Mouse (Mus musculus) T-helper 17 cell (primary cell): ENCODE measurements around the gene Luzp2.

ENCODE experiments used
- in situ Hi-C, 2 experiments: fragments of 300-600 bp; cut with MboI, MseI; formaldehyde crosslinking; loops; 1 replicate in 1 of 2; 2 replicates in 1 of 2; pipeline ENCODE4 v1.15.1; 2025; ENCODE audit warnings: high pct_unique_total_duplicates in 2 of 2

The Luzp2 gene

DNA sequence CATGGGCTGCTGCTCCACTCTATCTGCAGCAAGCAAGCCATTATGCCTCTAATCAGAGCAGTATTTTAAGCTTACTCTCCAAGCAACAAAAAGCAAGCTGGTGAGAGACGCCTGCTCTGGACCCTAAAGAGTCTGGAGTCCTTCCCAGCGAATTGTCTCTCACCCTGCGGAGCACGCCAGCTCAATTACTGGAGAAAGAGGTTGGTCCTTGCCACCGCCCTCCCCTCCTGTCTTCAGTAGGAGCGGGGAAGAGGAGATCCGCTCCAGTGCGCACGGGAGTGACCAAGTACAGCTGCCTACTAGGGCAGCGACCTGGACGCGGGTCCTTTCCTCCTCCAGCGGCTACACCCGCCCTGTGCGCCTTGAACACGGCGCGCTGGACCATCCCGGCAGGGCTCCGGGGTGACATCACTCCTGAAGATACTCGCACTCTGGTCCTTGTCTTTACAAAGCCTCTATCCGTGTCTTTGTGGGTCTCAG, at the start of gene Luzp2:
TSS of gene Luzp2 (plus strand) at position 127 of the 480 bp plus-strand sequence.
- in situ Hi-C loops: no loop called here

DNA sequence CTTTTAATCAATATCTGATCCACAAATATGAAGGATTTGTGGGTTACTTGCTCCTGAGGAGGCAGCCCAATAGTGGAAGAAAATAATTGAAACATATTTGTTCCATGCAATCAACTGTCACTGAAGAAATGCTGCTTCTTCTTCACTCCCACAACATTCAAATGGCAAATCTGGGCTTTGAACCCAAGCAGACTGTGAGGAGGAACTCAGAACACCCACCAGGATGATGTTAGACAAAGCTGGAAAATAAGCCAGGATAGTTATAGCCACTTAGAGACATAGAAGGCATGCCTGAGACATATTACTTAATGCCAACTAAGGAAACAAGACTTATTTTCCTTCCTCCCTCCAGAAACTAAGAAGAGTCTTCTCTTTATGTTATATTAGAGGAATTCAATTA, 47.8 kb upstream of the Luzp2 start:
- in situ Hi-C loops: no loop called here

DNA sequence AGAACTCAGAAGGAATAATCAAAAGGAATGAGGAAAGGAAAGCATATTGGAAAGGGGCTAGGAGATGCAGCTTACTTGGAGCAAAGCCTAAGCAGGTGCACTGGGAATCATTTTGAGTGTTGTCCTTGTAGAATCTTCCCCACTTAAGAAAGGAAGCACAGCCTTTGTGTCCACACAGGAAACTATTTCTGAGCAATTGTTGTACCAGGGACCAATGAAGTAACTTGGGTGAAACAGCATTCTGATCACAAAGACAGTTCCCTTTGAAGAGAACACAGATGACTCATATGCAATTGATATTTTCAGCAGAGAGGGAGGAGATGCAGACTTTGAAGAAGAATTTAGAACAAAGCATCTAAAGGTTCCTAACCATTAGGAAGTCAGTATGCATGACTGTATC, 16.7 kb upstream of the Luzp2 start:
- in situ Hi-C loops: no loop called here

DNA sequence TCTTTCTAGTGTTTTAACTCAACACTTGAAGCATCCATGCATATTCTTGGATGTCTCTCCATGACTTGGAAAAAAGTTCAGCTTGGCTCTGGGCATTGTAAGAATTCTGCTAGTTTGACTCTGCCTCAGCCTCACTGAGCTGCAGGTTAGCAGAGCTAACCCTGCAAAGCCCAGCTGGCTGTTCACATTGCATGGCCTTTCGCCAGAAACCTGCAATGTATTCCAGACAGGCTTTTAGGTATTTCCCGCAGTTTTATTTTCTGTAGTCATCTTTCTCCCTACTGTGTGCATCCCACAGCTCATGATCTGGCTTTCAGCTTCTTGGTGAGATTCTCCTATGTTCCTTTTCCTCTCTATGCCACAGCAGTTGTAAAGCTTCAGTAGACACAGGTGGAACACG, 6.5 kb upstream of the Luzp2 start:
- in situ Hi-C loops: no loop called here

DNA sequence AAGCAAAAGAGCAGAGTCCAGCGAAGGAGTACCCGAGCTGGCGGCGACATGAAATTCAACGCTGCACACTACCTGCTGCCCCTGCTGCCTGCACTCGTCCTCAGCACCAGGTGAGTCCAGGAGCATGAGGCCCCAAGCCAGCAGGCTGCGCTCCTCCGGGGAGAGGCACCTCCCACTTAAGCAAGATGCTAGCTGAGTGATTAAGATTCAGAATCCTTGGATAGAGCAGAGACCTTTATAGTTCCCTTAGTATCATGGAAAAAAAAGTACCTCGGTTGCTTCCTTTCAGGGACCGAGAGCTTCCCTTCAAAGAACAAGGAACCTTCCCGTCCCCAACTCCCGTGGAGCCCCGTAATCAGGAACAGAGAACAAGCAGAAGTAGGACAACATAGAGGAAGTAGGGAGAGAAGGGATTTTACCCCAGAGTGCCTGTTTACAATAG, 634 bp downstream of the Luzp2 start:
- in situ Hi-C loops: no loop called here

DNA sequence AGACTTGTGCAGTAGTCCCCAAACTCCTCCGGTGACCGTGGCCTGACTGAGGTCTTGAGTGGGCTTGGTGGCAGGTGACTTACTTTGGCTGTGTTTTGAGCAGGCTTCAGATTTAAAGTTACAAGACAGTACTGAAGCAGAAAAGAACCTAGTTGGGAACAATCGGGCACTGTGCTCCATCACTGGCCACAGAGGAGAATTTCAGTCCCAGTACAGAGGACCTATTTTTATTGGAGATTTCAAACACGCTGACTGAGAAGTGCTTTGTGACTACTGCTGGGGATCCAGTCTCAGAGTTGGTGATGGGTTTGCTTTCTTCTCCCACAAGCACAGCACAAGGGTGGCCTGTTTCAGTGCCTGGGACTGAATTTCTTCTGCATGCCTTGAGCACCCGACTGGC, 1.1 kb downstream of the Luzp2 start:
- in situ Hi-C loops: no loop called here

DNA sequence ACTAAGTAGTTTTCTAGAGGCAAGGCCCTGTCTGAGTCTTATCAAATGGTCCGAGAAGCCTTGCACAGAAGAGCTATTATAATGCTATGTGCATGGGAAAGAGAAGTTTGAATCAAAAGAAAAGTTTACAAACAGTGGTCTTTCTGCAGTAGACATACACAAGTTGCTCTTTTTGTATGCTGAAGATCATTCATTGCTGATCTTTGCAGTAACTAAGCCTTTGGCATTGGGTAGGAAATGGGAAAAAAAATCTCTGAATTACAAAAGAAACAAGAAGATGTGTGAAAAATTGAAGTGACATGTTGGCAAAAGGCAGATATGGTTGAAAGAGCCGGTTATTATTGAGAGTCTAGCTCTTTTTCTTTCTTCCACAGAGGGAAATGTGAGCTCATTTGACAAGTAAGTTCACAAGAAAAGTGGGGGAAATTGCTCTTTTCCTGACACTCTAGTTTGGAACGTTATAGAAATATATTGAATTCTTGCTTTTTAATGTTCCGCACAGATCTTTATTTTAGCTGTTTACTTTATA, 7.6 kb downstream of the Luzp2 start:
- in situ Hi-C loops: no loop called here

DNA sequence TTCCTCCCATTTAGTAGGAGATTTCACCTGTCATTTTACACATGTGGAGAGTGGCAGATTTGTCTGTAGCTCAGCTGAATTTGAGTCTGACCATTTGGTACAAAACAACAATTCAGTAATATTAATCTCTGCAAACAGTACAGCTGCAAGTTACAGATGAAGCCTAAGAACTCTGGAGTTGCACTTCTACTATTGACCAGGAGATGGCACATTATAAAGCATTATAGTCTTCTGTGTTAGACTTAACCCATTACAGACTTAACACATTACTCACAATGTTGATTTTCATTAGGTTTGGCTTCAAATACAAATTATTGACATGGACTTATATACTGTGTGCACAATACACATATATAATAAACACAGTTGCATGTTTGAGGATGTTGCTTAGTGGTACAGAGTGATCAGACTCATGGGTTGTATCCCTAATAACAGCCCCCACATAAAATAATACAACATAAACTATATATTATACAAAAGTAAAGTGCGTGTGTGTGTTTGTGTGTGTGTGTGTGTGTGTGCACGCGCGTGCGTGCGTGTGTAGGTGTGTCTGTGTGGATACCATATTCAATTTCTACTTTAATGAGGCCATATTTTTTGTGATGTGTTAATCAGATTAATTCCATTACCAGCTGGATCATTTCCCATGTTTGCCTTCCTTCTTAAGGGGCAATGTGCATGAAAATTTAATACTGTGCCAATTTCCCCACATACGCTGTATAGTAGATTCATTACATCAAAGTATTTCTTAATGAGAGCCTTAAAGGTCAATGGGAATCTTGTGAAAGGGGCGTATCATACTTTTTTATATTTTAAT, 10.8 kb downstream of the Luzp2 start:
- in situ Hi-C loops: no loop called here

DNA sequence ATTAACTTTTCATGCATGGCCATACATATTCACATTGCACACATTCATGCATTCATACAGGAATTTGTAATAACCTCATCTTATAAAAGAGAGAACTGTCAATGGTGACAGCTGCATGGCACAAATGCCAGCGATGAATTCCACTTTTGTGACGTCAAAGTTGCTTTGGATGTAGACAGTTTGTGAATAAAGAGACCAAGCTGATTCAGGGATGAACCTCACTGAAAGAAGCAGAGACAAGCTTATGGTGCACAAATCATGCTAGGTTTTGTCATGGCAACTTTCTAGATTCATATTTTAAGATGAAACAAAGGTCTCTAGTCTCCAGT, 11.4 kb downstream of the Luzp2 start:
- in situ Hi-C loops: no loop called here

DNA sequence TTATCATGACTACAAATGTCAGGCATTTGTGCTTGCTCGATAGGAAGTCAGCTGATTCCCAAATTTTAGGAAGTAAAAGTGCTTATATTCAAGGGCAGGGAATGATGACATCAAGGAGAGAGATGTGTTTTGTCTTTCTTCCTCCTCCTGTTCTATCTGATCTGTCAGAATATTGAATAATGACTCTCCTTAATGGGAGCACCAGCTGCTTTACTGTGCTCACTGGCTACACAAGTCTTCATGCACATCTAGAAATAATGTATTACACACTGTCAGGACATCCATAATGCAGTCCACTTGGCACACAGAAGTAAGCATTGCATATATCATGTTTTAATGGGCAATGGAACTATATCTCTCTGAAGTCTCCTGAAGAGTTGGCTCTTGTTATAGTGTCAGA, 17.6 kb downstream of the Luzp2 start:
- in situ Hi-C loops: no loop called here

DNA sequence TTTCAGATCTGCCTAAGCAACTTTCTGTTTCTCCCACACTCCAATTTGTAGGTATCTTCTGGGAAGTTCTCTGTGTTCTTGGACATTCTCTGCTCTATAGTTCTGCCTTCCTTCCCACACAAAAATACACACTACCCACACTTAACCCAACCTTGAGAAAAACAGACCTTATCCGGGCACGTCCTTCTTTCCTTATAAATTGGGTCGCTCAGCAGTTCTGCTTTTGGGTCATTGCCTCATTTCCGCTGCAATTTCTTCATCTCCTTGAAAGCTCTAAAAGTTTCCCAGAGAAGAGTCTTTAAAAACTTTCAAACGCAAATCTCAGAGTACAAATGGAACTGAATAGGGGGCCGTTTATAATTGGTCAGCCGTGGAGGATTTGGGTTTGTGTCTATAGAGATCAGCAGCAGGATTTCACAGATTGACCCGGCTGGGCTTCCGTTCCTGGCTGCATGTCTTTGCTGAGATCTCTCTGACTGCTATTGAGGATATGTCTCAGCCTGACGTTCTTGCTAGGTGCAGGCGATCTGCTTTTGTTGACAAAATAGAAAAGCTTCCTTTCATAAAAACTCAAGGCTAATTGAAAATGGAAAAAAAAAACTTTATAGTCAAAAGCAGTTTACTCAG, 26.0 kb downstream of the Luzp2 start:
- in situ Hi-C loops: no loop called here

DNA sequence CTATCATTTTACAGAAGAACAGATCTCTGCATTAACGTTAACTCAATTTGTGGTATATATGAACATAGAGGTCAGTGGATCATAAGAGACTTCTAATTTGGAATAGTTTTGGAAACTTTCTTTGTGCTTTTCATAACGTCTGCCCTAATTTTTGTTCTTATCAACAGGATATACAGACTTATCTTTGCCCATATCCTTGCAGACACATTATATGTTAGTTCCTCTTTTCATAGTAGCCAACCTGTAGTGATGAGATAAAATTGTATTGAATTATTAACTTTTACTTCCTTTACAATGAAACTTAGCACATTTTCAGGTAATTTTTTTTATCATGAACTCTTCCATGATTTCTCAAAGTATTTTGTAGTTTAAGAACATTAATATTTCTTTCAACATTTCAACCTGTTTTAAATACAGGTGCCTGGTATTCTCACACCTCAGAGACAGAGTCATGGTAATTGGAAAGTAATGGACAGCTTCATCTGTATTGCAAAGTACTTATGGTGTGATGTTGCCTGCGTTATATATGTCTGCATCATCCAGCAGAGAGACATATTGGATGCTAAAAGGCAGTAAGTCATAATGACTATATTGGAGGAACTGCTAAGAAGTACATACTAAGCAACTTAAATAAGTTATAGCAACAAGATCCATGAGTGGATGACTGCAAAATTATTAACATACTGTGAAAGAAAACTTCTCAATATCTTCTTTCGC, 43.8 kb downstream of the Luzp2 start:
- in situ Hi-C loops: no loop called here

DNA sequence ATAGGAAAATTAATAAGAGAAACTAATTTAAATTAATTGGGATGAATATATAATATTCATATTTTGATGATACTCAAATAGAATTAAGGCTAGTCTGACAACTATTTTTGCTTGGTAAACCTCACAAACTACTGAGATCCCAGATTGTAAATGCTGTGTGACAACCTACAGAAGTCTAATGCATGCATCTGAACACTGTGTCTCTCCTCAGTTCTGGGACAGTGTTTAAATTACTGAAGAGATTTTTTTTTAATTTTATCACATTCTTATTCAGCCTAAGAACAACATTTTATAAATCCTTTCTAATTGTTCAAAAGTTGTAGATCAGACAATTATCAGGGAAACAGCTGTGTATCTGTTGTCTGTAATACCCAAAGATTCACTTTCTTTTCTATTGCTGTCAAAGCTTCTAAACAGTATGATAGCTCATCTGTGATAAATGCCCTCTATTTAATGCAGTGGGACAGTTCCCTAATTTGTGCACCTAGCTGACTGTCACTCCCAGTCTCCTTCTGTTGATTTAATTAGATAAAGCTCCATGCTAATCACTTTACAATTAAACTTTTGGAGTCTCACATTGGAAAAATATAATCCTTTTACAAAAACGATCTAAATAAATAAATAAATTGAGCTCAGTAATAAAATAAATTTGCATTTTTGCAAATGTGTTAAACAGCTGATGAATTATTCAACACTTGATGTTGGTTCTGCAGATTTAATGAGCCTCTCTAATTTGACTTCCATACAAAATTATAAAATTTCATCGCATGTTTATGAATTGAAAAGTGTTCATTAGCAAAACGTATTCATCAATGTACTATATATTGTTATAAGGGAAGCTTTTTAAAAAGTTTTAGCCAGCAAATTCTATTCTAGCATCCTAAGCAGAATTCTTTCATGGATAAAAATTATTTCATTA, 58.7 kb downstream of the Luzp2 start:
- in situ Hi-C loops: no loop called here

DNA sequence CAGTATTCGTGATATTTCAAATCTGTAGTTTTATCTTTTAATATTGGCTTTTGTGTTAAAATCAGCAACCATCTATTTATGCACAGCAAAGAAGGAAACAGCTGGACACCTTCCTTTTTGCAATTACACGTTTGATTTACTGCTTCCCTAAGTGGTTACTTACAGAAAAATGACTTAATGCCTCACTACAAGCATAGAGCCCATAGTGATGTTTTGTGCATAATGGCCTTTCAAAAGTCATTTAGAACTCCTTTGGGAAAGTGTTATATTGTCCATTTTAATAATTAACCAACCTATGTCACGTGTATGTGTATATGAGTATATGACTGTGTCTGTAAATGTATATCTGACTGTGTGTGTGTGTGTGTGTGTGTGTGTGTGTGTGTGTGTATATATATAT, 63.3 kb downstream of the Luzp2 start:
- in situ Hi-C loops: no loop called here

DNA sequence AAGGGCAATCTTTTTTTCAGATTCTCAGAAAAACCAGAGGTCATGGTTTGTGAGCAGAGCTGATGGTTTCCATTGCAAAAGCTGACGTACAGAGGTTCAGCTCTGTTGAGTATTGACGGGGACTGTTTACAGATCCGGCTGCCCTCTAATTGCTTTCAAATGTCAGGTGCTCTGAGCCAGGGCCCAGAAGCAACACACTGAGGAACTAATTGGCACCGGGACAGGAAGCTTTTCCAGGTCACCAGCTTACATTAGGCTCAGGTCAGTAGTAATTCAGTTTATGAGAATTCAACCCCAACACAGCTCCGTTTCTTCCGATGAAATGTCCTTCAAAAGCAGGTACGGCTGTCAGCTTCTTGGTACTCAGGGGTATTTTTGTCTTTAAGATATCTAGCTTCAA, 74.7 kb downstream of the Luzp2 start:
- in situ Hi-C loops: loop anchor here in 1 of 2 experiments (5.0 kb wide), 1 partner anchor 42 kb away; no protein-coding TSS in a partner anchor

DNA sequence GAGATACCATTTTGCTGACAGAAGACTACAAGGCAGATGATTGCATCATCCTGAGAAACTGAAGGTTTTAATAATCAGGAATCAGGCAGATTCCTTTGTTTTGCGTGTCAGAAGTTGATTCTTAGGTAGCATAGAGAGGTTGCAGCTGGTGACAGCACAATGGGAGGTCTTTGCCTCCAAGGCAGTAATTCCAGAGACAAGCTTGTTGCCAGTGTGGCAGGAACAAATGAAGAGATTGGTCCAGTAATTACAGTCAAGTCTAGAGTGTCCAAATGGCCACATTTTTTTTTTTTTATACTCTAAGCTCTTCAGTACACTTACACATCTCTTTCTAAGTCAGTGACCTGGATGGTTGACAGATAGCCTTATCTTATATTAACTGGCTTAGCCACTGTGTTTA, 78.7 kb downstream of the Luzp2 start:
- in situ Hi-C loops: no loop called here

DNA sequence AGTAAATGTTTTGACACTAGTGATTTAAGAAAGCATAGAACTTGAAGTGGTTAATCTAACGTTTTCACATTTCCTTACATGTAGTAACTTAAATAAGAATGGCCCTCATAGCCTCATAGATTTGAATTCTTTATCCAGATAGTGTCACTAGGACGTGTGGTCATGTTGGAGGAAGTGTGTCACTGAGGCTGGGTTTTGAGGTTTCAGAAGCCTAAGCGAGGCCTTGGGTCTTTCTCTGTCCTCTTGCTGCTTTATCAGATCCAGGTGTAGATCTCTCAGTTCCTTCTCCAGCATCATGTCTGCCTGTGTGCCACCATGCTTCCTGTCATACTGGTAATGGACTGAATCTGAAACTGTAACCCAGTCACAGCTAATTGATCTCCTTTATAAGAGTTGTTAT, 86.7 kb downstream of the Luzp2 start:
- in situ Hi-C loops: no loop called here

DNA sequence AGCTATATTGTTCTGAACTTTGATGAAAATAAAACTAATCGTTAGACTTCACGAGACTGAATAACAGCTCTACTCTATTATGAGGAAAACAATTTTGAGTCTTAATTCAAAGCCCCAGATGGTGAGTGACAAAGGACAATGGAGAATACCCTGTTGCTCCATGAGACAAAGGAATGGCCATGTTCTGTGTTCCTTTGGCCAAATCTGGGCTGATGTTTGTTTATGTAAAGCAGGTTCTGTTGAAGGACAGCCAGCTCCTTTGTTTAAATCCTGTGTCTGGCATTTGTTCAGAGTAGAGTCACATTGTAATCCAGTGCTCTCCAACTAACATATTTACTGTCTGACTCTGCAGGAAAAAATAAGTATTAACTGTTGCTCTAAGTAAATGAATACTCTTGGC, 121.5 kb downstream of the Luzp2 start:
- in situ Hi-C loops: no loop called here

DNA sequence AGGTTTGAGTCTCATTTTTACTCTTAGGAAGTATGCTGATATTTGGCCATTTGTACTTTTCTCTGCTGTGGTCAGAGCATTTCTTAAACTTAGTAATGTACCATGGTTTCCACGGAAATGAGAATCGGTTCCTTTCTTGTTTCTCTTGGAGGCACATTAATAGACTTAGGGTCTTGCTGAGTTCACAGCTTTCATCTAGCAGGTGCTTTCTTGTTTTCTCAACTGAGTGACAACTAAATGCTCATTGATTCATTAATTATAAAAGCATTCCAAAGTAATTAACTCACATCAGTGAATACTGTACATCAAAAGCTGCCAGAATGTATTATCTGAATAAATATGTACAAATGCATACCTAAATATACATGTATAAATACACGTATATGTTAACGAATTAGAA, 127.4 kb downstream of the Luzp2 start:
- in situ Hi-C loops: no loop called here

DNA sequence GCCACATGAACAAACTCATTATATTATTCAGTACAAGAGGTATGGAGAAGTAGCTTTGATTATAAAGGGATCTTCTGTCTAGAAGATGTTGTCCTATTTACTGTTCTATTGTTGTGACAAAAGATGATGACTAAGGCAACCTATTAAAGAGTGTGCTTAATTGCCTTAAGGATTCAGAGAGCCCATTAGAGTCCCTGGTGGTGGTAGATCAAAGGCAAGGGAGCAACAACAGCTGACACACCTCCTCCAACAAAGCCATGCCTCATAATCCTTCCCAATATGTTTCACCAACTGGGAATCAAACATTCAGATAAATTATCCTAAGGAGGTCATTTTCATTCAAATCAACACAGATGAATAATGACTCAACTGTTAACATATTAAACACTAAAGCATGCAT, 142.1 kb downstream of the Luzp2 start:
- in situ Hi-C loops: no loop called here

DNA sequence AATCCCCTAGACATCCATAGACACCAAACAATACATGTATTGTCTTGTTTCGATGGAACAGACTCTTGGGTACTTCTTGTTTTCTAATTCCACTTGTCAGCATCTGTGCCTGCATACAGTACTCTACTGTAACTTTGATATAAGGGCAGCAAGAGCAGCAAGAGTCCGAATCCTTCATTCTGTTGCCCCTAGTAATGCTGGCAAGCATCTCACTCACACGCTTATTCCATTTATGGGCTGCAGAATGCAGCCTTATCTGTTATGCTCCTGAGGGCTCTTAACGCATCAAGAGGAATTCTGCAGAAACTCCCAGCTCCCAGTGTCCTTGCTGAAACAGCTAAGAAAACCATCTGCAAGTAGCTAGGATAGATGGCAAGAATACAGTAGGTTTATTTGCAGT, 145.3 kb downstream of the Luzp2 start:
- in situ Hi-C loops: no loop called here
